26 mouse cellular contexts compared by ENCODE assay signal in genomic region chr10:17426197-17426596, GRCm38 (mm10).
DNase-seq lines count a peak whose midpoint lies in the region; ATAC-seq and TF ChIP-seq lines count a peak whose summit lies in the region.
"Had no signal": no experiment of that assay in that cellular context is flagged by ENCODE, and none has a peak within 500 bp of the region (broad histone marks: within the 10 kb centered on the region; RNA-seq: fewer than 3 reads in every experiment).

No protein-coding gene starts in this region.

- H3K4me3 ChIP-seq in kidney, embryonic 16.5 days (ENCODE audit: low read length), result no peak overlapping the region
- H3K4me3 ChIP-seq in kidney, adult 2 months (ENCODE audit: insufficient read depth, low read depth, low read length), result no peak overlapping the region
- no peak overlapping the region for H3K4me3 ChIP-seq in lung, embryonic 16.5 days (ENCODE audit: low read length)
- H3K4me3 ChIP-seq in lung, adult 2 months (replicated peaks; ENCODE audit: extremely low read depth, low read depth, low read length), result no peak overlapping the region
- H3K4me3 ChIP-seq: embryonic facial prominence, embryonic 10.5 days; embryonic facial prominence, embryonic 13.5 days; erythroblast, embryonic 14.5 days; forebrain, embryonic 12.5 days; forebrain, embryonic 15.5 days; heart, embryonic 13.5 days had no signal

- H3K36me3 ChIP-seq in kidney, embryonic 16.5 days (ENCODE audit: insufficient read depth, low read length), result no peaks in the 10 kb centered on the region
- H3K36me3 ChIP-seq in kidney, adult 2 months (ENCODE audit: control insufficient read depth, insufficient read depth, low read length), result no peaks in the 10 kb centered on the region
- H3K36me3 ChIP-seq in lung, embryonic 16.5 days (ENCODE audit: control insufficient read depth, insufficient read depth, low read length), result no peaks in the 10 kb centered on the region
- H3K36me3 ChIP-seq: embryonic facial prominence, embryonic 10.5 days; embryonic facial prominence, embryonic 13.5 days; forebrain, embryonic 12.5 days; forebrain, embryonic 15.5 days; heart, embryonic 13.5 days had no signal

- DNase-seq in kidney, adult 2 months, result no peak
- DNase-seq in kidney, postnatal 14 days, result peak; percentile 23
- no peak for DNase-seq in kidney, adult 9 months
- no peak for DNase-seq in lung, adult 2 months
- DNase-seq in skeletal muscle tissue, adult 2 months (ENCODE audit: low read depth, low spot score), result peak; percentile 4
- DNase-seq in cerebellum, postnatal 36 days, result no peak
- DNase-seq: adrenal gland, adult 2 months; adrenal gland, postnatal 14 days; cerebellum, adult 11 months; cerebellum, adult 2 months; cerebellum, adult 9-11 months; cerebellum, postnatal 25 days; embryo, embryonic 11 days; gastrocnemius, postnatal 25 days; heart, adult 18-20 months; heart, postnatal 14 days; heart, postnatal 4 days had no signal

- H3K27me3 ChIP-seq in kidney, embryonic 16.5 days (ENCODE audit: insufficient read depth, low read length), result no peaks in the 10 kb centered on the region
- H3K27me3 ChIP-seq in kidney, adult 2 months (replicated peaks; ENCODE audit: control insufficient read depth, insufficient read depth, low read length), result no peaks in the 10 kb centered on the region
- no peaks in the 10 kb centered on the region for H3K27me3 ChIP-seq in lung, embryonic 16.5 days (ENCODE audit: control insufficient read depth, insufficient read depth, low read depth, low read length)
- H3K27me3 ChIP-seq: embryonic facial prominence, embryonic 13.5 days; forebrain, embryonic 12.5 days; forebrain, embryonic 15.5 days; heart, embryonic 13.5 days had no signal

- WGBS in kidney, embryonic 16.5 days, result 20% methylated on average over 3 of the region's 3 CpGs
- 75% methylated on average over 3 of the region's 3 CpGs for WGBS in kidney, adult 2 months
- 31% methylated on average over 3 of the region's 3 CpGs for WGBS in lung, embryonic 16.5 days
- 49% methylated on average over 3 of the region's 3 CpGs for WGBS in lung, adult 2 months

- TF ChIP-seq POLR2A in kidney, adult 2 months (IDR thresholded peaks at IDR 0.05; ENCODE audit: low read depth, low read length), result no peak
- TF ChIP-seq POLR2A in lung, adult 2 months (IDR thresholded peaks at IDR 0.05; ENCODE audit: borderline replicate concordance, extremely low read depth, low read depth, low read length), result no peak

- no peak overlapping the region for H3K4me2 ChIP-seq in kidney, embryonic 16.5 days (replicated peaks; ENCODE audit: low read depth, low read length)
- H3K4me2 ChIP-seq in lung, embryonic 16.5 days (ENCODE audit: low read depth, low read length), result no peak overlapping the region
- H3K4me2 ChIP-seq: embryonic facial prominence, embryonic 13.5 days; forebrain, embryonic 12.5 days; forebrain, embryonic 15.5 days; heart, embryonic 13.5 days had no signal

- H3K4me1 ChIP-seq in kidney, embryonic 16.5 days (ENCODE audit: insufficient read depth, low read length), result no peaks in the 10 kb centered on the region
- H3K4me1 ChIP-seq in kidney, adult 2 months (ENCODE audit: control insufficient read depth, insufficient read depth, low read length), result no peaks in the 10 kb centered on the region
- peaks cover 2% of the 10 kb centered on the region; the same call in 1 of the 2 replicates for H3K4me1 ChIP-seq in lung, embryonic 16.5 days (replicated peaks; ENCODE audit: control insufficient read depth, insufficient read depth, low read length)
- H3K4me1 ChIP-seq in lung, adult 2 months (ENCODE audit: control insufficient read depth, insufficient read depth, low read length), result no peaks in the 10 kb centered on the region
- H3K4me1 ChIP-seq: embryonic facial prominence, embryonic 10.5 days; embryonic facial prominence, embryonic 13.5 days; forebrain, embryonic 12.5 days; forebrain, embryonic 15.5 days; heart, embryonic 13.5 days had no signal

- H3K9me3 ChIP-seq in kidney, embryonic 16.5 days (ENCODE audit: low read length), result no peaks in the 10 kb centered on the region
- no peaks in the 10 kb centered on the region for H3K9me3 ChIP-seq in lung, embryonic 16.5 days (ENCODE audit: control insufficient read depth, low read length)
- H3K9me3 ChIP-seq: embryonic facial prominence, embryonic 10.5 days; embryonic facial prominence, embryonic 13.5 days; forebrain, embryonic 12.5 days; forebrain, embryonic 15.5 days; heart, embryonic 13.5 days had no signal

- no peak overlapping the region for H3K9ac ChIP-seq in kidney, embryonic 16.5 days (replicated peaks; ENCODE audit: low read length)
- H3K9ac ChIP-seq in lung, embryonic 16.5 days (ENCODE audit: low read length), result no peak overlapping the region
- H3K9ac ChIP-seq: embryonic facial prominence, embryonic 13.5 days; forebrain, embryonic 12.5 days; forebrain, embryonic 15.5 days; heart, embryonic 13.5 days had no signal

- ATAC-seq in kidney, embryonic 16.5 days (ENCODE audit: low FRiP score, low TSS enrichment), result peak; percentile 81; the same call in 1 of the 2 replicates
- peak; percentile 47; the same call in 1 of the 2 replicates for ATAC-seq in lung, embryonic 16.5 days (ENCODE audit: low read depth)
- ATAC-seq: CD4-positive, CD25-positive, alpha-beta regulatory T cell, adult 4 months; forebrain, embryonic 15.5 days had no signal

- no peak overlapping the region for H3K27ac ChIP-seq in kidney, embryonic 16.5 days (ENCODE audit: low read length)
- no peak overlapping the region for H3K27ac ChIP-seq in kidney, adult 2 months (ENCODE audit: insufficient read depth, low read depth, low read length)
- no peak overlapping the region for H3K27ac ChIP-seq in lung, embryonic 16.5 days (ENCODE audit: low read length)
- H3K27ac ChIP-seq: embryonic facial prominence, embryonic 10.5 days; embryonic facial prominence, embryonic 13.5 days; forebrain, embryonic 12.5 days; forebrain, embryonic 15.5 days; heart, embryonic 13.5 days had no signal

- TF ChIP-seq CTCF in kidney, adult 2 months (conservative IDR thresholded peaks at IDR 0.05; ENCODE audit: insufficient read depth, insufficient read length, low read depth, low read length), result no peak
- no peak for TF ChIP-seq CTCF in lung, adult 2 months (IDR thresholded peaks at IDR 0.05; ENCODE audit: insufficient read depth, low read length)

Comparison
In these comparisons a context has a peak if more than half of its experiments do, and no peak if none do; other contexts are left out.
1. DNase-seq: peak in kidney, postnatal 14 days (single experiment) and skeletal muscle tissue, adult 2 months (single experiment); none in kidney, adult 2 months (single experiment), kidney, adult 9 months (single experiment), lung, adult 2 months (single experiment) and cerebellum, postnatal 36 days (0 of 2).